Mouse (Mus musculus) testis, adult 2 months (tissue): ENCODE data around the gene Dusp15.

ENCODE experiments used
- CTCF ChIP-seq: fragments of 200-500 bp; IDR thresholded peaks from 2 replicates; pipeline ENCODE4 v1.5.1; 2012; ENCODE audit warnings: low read depth, mild to moderate bottlenecking, inconsistent platforms, low read length, moderate library complexity; ENCODE audit not compliant: control insufficient read depth, insufficient read depth, insufficient replicate concordance
- POLR2A ChIP-seq: fragments of 200-500 bp; IDR thresholded peaks from 2 replicates; pipeline ENCODE4 v1.6.1; 2012; ENCODE audit warnings: low read depth, mild to moderate bottlenecking, inconsistent platforms, low read length, moderate library complexity; ENCODE audit not compliant: control insufficient read depth

GRCm38 (mm10) chr2:152906274-152907037 is 45.0 kb downstream of the Dusp15 start:
- TF ChIP-seq CTCF (no peak), POLR2A (no peak)
